Mouse (Mus musculus) erythroblast, adult 5-6 weeks (primary cell): ENCODE measurements around the gene Meaf6. TPM values are rescaled to one million over a fixed set of nuclear protein-coding genes. Genes with fewer than 3 reads are reported as not detected.

Experiments used
- total RNA-seq, 2 experiments: library from RNA; stranded (forward) in 1 of 2; stranded (reverse) in 1 of 2; fragments of 150-400 nt in 1 of 2; fragments of 200-764, 138-1000 nt in 1 of 2; gene quantifications; 2 replicates each; pipeline versions ENCODE4 v1.2.3 to v1.2.4; 2015 to 2017; ENCODE audit warnings: low replicate concordance in 2 of 2

Gene Meaf6
- total RNA-seq, 2 experiments from 2014 or later, result 20.4 to 20.8 TPM

Other genes with a start within 250 kb of the Meaf6 start
- 8.2 and 14.0 TPM in 2 replicates for gene Yrdc, start 234.5 kb upstream of the Meaf6 start, total RNA-seq (2015; ENCODE audit: low replicate concordance)
- 1.2 and 1.5 TPM in 2 replicates for gene Yrdc, start 234.5 kb upstream of the Meaf6 start, total RNA-seq (2017; ENCODE audit: low replicate concordance)
- 5.8 TPM in 1 of 2 replicates, not detected in the other for gene 1110065P20Rik, start 233.9 kb upstream of the Meaf6 start, total RNA-seq (2015; ENCODE audit: low replicate concordance)
- gene 1110065P20Rik, start 233.9 kb upstream of the Meaf6 start, total RNA-seq (2017; ENCODE audit: low replicate concordance), result 0.70 and 3.3 TPM in 2 replicates
- not detected in 2 replicates for gene Maneal, start 223.0 kb upstream of the Meaf6 start, total RNA-seq (2015; ENCODE audit: low replicate concordance)
- not detected in 2 replicates for gene Maneal, start 223.0 kb upstream of the Meaf6 start, total RNA-seq (2017; ENCODE audit: low replicate concordance)
- not detected in 2 replicates for gene Epha10, start 204.2 kb upstream of the Meaf6 start, total RNA-seq (2015; ENCODE audit: low replicate concordance)
- gene Epha10, start 204.2 kb upstream of the Meaf6 start, total RNA-seq (2017; ENCODE audit: low replicate concordance), result not detected in 2 replicates
- 0.38 and 0.84 TPM in 2 replicates for gene 9930104L06Rik, start 148.1 kb upstream of the Meaf6 start, total RNA-seq (2015; ENCODE audit: low replicate concordance)
- 3.2 and 6.1 TPM in 2 replicates for gene 9930104L06Rik, start 148.1 kb upstream of the Meaf6 start, total RNA-seq (2017; ENCODE audit: low replicate concordance)
- gene Cdca8, start 145.8 kb upstream of the Meaf6 start, total RNA-seq (2015; ENCODE audit: low replicate concordance), result 50.9 and 62.5 TPM in 2 replicates
- 52.7 and 74.9 TPM in 2 replicates for gene Cdca8, start 145.8 kb upstream of the Meaf6 start, total RNA-seq (2017; ENCODE audit: low replicate concordance)
- 0.58 TPM in 1 of 2 replicates, not detected in the other for gene Rspo1, start 98.7 kb upstream of the Meaf6 start, total RNA-seq (2015; ENCODE audit: low replicate concordance)
- gene Rspo1, start 98.7 kb upstream of the Meaf6 start, total RNA-seq (2017; ENCODE audit: low replicate concordance), result 0.42 TPM in 1 of 2 replicates, not detected in the other
- gene Gnl2, start 68.5 kb upstream of the Meaf6 start, total RNA-seq (2015; ENCODE audit: low replicate concordance), result 11.1 and 36.6 TPM in 2 replicates
- gene Gnl2, start 68.5 kb upstream of the Meaf6 start, total RNA-seq (2017; ENCODE audit: low replicate concordance), result 27.7 and 30.8 TPM in 2 replicates
- not detected in 2 replicates for gene Dnali1, start 19.4 kb upstream of the Meaf6 start, total RNA-seq (2015; ENCODE audit: low replicate concordance)
- not detected in 2 replicates for gene Dnali1, start 19.4 kb upstream of the Meaf6 start, total RNA-seq (2017; ENCODE audit: low replicate concordance)
- 5.9 and 9.8 TPM in 2 replicates for gene Snip1, start 18.5 kb upstream of the Meaf6 start, total RNA-seq (2015; ENCODE audit: low replicate concordance)
- 7.5 and 17.4 TPM in 2 replicates for gene Snip1, start 18.5 kb upstream of the Meaf6 start, total RNA-seq (2017; ENCODE audit: low replicate concordance)
- gene Zc3h12a, start 42.7 kb downstream of the Meaf6 start, total RNA-seq (2015; ENCODE audit: low replicate concordance), result 1.3 and 1.5 TPM in 2 replicates
- 1.2 TPM in 1 of 2 replicates, not detected in the other for gene Zc3h12a, start 42.7 kb downstream of the Meaf6 start, total RNA-seq (2017; ENCODE audit: low replicate concordance)